Mouse (Mus musculus) lung, adult 2 months (tissue): Measurements from ENCODE around the gene Pik3r6.

Experiments used
- CTCF ChIP-seq: fragments of 200-500 bp; IDR thresholded peaks from 2 replicates; pipeline ENCODE4 v1.5.1; 2011; ENCODE audit warnings: mild to moderate bottlenecking, low read length, control low read depth; ENCODE audit not compliant: insufficient read depth
- POLR2A ChIP-seq: fragments of 200-500 bp; IDR thresholded peaks from 2 replicates; pipeline ENCODE4 v1.6.1; 2011; ENCODE audit warnings: low read depth, mild to moderate bottlenecking, control low read depth, low read length, borderline replicate concordance; ENCODE audit errors: extremely low read depth

GRCm38 (mm10) chr11:68475676-68476075 is 27.1 kb upstream of the Pik3r6 start:
- no peak for TF ChIP-seq CTCF
- no peak for TF ChIP-seq POLR2A
